Mouse (Mus musculus): ENCODE data around the gene Evx1.

Evx1 gene

GRCm38 (mm10) chr6:52291021-52291860, 22.1 kb upstream of the Evx1 start:
- no peak for DNase-seq (ENCODE audit: low read depth, low spot score)

DNA sequence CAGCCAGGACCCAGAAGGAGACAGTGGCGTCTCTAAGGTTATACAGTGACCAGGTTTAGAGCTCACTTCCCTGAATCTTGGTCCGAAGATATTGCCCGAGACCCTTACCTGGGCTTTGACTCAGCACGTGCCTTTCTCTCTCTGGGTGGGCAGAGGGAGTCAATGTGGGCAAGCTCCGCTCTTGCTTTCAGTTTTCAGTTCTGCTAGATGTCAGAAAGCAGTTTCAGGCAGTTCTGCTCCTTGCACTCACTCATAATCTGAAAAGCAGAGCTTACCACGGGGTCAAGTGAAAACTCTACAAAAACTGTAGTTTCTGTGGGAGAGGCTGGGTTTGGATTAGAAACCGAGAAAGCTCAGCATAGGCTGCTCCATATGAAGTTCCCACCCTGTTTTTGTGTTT, 21.0 kb upstream of the Evx1 start:
- DNase-seq (ENCODE audit: low read depth, low spot score), result no peak

- no peak for DNase-seq (ENCODE audit: low read depth, low spot score)
These were observed 18.7 kb upstream of the Evx1 start for GRCm38 (mm10) chr6:52294616-52295015.

GRCm38 (mm10) chr6:52298511-52298910, 14.8 kb upstream of the Evx1 start:
- DNase-seq (ENCODE audit: low read depth, low spot score), result no peak

GRCm38 (mm10) chr6:52300806-52301205, 12.5 kb upstream of the Evx1 start:
- no peak for DNase-seq (ENCODE audit: low read depth, low spot score)

- no peak for DNase-seq (ENCODE audit: low read depth, low spot score)
These were observed 9.9 kb upstream of the Evx1 start for GRCm38 (mm10) chr6:52303426-52303825.

DNA sequence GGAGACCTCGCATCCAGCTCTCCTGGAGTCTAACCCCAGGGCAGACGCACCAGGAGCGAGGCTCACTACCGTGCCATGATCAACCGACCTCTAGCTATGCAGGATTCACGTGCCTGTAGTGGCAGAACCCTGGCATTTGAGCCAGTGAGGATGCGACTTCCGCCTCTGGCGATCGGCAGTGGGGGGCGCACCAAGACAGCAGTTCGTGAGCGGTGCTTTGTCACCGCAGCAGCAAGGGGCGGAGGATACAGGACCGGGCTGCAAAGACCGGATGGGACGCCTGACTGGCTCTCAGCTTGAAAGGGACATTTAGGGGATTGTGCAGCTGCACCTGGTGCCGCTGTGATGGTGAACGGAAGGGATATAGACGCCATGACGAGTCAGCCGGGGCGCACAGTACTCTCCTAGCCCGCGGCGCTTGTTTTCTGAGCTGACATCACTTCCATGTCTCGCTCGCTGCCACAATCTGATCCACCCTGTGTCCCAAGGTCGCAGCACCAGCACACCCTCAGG, 7.4 kb upstream of the Evx1 start:
- no peak for DNase-seq (ENCODE audit: low read depth, low spot score)

GRCm38 (mm10) chr6:52309766-52310165, 3.5 kb upstream of the Evx1 start:
- DNase-seq (ENCODE audit: low read depth, low spot score), result no peak

GRCm38 (mm10) chr6:52310366-52310765, 2.9 kb upstream of the Evx1 start:
- DNase-seq (ENCODE audit: low read depth, low spot score), result no peak

DNA sequence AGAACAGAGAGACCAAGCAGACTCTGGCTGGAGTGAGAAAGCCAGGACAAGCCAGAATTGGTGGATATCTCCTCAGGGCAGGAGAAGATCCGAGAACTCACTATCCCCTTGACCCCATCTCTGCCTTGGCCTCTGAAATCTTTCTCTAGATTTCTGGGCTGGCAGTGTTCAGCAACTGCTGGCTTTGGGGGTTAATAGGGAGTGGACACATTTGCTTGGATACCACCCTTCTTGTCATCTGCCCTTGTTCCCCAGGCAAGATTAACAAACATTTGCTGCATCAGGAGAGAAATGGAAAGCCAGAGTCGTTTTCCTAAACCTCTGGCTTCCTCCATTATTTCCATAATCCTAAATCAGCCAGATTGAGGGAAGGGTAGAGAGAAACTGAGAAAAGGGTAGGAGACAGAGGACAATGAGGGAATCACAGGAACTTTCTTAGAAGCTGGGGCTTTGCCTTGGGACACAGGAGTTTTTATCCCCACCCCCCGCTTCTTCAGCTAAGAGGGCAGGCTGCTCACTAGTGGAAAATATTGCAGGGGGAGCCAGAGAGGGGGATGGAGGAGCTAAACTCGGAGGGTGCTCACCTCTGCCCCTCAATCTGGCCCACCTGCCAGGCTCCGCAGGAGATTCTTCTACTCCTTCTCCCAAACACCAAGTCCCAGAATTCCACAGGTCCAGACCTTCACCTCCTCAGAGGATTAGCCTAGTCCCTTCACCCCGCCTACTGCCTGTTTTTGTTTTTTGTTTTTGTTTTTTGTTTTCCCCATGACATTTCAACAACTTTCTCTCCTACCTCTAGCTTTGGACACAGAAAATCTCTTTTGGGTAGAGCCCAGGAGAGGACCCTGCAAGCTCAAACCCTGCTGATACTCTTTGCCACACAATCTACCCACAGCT, 1.4 kb upstream of the Evx1 start:
- no peak for DNase-seq (ENCODE audit: low read depth, low spot score)

DNA sequence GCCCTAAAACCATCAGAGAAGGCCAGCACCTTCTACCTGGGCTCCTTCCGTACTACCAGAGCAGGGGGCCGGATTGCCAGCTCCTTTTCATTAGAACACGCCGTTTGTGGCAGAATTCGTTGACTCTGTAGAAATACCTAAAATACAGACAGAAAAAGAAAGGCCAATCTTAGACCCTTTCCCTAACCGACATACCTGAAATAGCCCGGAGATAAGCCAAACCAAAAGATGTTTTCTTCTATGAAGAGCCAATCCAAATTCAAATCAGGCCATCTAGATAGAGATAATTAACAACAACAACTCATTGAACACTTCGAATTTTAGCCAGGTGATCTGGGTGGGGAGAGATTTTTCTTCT, 761 bp upstream of the Evx1 start:
- DNase-seq (ENCODE audit: low read depth, low spot score), result no peak

DNA sequence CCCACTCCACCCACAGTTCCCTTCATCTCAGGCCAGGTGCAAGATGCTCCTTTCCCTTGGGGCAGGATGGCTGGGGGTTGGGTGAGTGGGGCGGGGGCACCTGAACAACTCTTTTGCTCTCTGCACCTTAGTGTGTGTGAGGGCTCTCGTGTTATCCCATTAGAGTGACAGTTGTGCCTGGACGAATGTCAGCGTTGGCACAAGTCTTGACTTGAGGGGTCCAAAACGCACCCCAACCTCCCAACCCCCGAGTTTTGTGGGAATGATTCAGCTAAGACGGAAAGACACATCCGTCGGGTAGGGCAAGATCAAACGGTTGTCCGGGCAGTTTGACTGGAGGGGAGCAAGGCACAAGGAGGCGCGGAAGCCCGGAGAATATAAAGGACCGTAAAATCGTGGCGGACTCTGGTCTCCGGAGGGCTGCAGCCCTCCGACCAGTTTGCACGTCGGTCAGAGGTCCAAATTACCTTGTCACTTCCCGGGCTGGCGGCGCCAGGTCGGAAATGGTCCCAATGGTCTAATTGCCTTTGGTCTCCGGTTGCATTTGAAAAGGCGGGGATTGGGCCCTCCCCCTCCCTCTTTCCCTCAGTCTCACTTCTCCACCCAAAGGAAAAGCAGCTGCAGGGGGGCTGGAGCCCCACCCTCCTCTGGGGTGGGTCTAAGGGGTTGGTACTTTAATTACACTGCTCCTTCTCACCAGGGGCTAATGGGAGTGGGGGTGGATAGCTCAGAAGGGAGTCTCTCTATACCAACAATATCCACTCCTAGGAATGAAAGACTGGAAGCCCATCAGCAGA, 1.2 kb downstream of the Evx1 start:
- no peak for DNase-seq (ENCODE audit: low read depth, low spot score)

GRCm38 (mm10) chr6:52315441-52316412, 2.4 kb downstream of the Evx1 start:
- no peak for DNase-seq (ENCODE audit: low read depth, low spot score)

- no peak for DNase-seq (ENCODE audit: low read depth, low spot score)
These were observed 3.3 kb downstream of the Evx1 start for GRCm38 (mm10) chr6:52316413-52317184.

DNA sequence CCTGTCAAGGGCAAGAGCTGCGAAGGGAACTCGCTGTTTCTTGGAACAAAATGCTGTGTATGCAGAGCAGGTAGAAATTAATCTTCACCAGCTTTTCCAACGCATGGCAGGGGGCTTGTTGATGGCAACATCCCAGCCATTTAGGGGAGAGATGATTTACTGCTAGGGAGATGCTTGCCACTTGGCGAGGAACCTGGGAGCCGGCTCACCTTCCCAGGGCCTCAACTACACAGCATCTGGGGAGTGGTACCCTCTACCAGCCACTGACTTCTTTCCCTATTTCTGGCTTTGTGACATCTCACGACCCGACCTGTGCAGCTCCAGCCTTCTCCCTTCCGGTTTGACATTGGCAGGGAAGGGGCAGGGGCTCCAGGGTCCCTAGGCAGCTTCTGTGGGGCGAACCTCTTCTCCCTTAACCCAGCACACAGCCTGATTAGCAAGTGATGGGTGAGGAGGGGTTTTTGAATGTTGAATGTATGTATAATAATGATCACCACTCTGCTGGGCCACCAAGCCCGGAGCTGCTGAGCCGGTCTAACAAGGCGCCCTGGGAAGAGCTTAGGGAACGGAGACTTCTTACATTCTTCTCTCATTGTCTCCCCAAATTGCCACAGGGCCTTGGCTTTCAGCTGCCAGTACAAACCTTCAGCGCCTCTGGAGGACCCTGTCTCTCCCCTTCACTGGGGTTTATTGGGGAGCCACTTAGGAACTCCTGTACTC, 4.3 kb downstream of the Evx1 start:
- no peak for DNase-seq (ENCODE audit: low read depth, low spot score)

- DNase-seq (ENCODE audit: low read depth, low spot score), result no peak
These were observed 5.0 kb downstream of the Evx1 start for GRCm38 (mm10) chr6:52318271-52318670.

DNA sequence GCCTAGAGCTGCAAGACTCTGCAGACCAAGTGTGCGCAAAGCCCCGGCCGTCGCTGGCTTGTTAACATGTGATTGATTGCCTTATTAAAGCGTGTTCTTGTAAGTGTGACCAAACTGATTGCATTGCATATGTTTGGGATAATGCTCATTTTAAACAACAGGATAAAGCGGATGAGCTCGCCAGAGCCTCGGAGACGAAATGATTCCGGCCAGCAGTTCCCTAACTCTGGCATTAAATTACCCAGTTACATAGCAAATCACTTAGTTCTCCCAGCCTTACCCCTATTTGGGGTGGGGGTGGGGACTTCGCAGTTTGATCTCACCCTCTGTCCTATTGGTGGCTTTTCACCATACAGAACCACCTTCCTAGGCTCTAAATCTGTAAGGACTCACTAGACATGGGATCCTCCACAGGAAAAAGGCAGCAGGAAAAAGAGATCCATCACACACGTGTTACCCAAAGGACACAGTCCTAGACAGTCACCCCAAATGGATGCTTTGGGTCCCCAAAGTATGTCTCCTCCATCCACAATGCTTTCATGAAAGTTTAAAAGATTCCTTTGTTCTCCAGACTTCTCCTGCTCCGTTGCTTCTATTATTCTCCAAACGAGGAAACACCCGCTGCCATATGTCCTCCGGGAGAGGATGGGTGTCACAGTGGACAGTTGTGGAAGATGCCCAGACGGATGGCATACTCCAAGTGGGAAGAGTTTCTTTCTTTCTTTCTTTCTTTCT, 6.8 kb downstream of the Evx1 start:
- no peak for DNase-seq (ENCODE audit: low read depth, low spot score)
